Mouse (Mus musculus) small intestine, adult 2 months (tissue): ENCODE results near the gene Cd163. TPM values are rescaled to one million over a fixed set of nuclear protein-coding genes. Genes with fewer than 3 reads are reported as not detected.

Experiments
- H3K27ac ChIP-seq: fragments of 200-500 bp; 2 replicates; pipeline ENCODE4 v1.5.1; 2012; ENCODE audit warnings: low read depth, low read length, control low read depth, inconsistent platforms; ENCODE audit not compliant: insufficient read depth
- H3K27me3 ChIP-seq: fragments of 200-500 bp; 2 replicates; pipeline ENCODE4 v1.6.1; 2012; ENCODE audit warnings: mild to moderate bottlenecking, moderate library complexity, low read length, inconsistent platforms; ENCODE audit not compliant: control insufficient read depth, insufficient read depth
- H3K36me3 ChIP-seq: fragments of 200-500 bp; 2 replicates; pipeline ENCODE4 v1.6.1; 2012; ENCODE audit warnings: mild to moderate bottlenecking, low read length, control low read depth, inconsistent platforms; ENCODE audit not compliant: control insufficient read depth, insufficient read depth
- H3K4me1 ChIP-seq: fragments of 200-500 bp; 2 replicates; pipeline ENCODE4 v1.6.1; 2012; ENCODE audit warnings: low read length, inconsistent platforms, mixed read lengths; ENCODE audit not compliant: control insufficient read depth, insufficient read depth, insufficient read length
- H3K4me3 ChIP-seq: fragments of 200-500 bp; 2 replicates; pipeline ENCODE4 v1.5.1; 2012; ENCODE audit warnings: low read depth, mild to moderate bottlenecking, control low read depth, inconsistent platforms, low read length, moderate library complexity
- CTCF ChIP-seq: fragments of 200-500 bp; IDR thresholded peaks from 2 replicates; pipeline ENCODE4 v1.5.1; 2012; ENCODE audit warnings: low read depth, mild to moderate bottlenecking, control low read depth, inconsistent platforms, low read length, moderate library complexity, mixed read lengths; ENCODE audit not compliant: insufficient replicate concordance, insufficient read length; ENCODE audit errors: extremely low read depth
- POLR2A ChIP-seq: fragments of 200-500 bp; IDR thresholded peaks from 2 replicates; pipeline ENCODE4 v1.6.1; 2012; ENCODE audit warnings: low read depth, mild to moderate bottlenecking, control low read depth, inconsistent platforms, low read length, moderate library complexity
- WGBS: fragments of 180-500 bp; shearing (Covaris S2); methylation state at CpG from one replicate; pipeline ENCODE4 v1.1.7; 2018; 5-methylcytosine and 5-hydroxymethylcytosine counted together
- polyA plus RNA-seq: library from polyadenylated mRNA; depleted of rRNA; stranded (reverse); fragments of >200 nt; gene quantifications from 2 replicates; pipeline ENCODE4 v1.2.3, GENCODE M21; 2012

The Cd163 gene
- polyA plus RNA-seq, 1 experiment: 0.06 TPM

DNA sequence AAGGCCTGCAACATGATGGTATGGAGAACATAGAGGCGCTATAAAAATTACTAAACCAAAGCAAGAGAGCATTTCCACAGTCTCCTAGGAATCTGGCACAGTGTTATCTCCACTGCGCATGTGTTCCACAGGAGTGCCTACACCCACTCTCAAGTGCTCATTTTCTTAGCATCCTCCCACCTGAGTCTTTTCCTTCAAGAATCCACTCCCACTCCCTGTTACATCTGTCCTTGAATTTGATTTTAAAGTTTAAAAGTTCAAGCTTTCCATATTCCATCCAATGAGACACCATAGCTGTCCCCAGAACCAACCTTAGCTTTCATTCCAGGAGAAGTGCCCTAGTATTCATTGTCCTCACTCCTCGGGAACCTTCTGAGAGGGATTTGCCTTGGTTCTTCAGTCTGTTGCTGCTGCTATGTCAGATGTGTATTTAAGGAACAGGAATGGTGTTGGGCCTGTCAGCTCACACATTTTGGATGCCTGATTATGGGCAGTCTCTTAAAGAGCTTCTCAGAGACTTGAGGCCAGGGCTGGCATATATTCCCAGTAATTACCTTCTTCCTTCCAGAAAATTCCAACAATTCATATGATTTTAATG, 24.0 kb downstream of the Cd163 start:
- H3K27me3 ChIP-seq: no peaks in the 10 kb centered on the region
- H3K27ac ChIP-seq: no peak overlapping the region
- TF ChIP-seq CTCF (no peak), POLR2A (no peak)
- H3K4me3 ChIP-seq: no peak overlapping the region
- no peaks in the 10 kb centered on the region for H3K36me3 ChIP-seq
- H3K4me1 ChIP-seq: no peaks in the 10 kb centered on the region
- 91% methylated on average over 3 of the region's 3 CpGs for WGBS

DNA sequence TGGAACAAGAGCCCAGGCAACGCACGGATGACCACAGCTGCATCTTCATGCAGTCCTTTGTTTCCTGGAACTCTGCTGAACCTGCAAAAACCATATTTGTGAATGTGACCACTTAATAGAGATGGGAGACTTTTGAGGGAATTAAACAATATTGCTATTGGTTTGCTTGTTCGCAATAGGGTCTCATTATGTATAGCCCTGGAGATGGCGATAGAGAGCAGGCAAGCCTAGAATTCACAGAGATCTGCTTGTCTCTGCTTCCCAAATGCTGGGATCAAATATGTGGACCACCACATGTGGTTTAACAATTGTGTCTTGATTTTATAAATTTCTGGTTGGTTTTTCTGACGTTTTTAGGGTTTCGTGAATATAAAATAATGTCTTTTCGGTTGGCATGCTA, 25.2 kb downstream of the Cd163 start:
- Histone ChIP-seq H3K27ac (no peak overlapping the region), H3K4me3 (no peak overlapping the region), H3K36me3 (no peaks in the 10 kb centered on the region), H3K27me3 (no peaks in the 10 kb centered on the region), H3K4me1 (no peaks in the 10 kb centered on the region)
- 87% methylated on average over 7 of the region's 7 CpGs for WGBS
- TF ChIP-seq POLR2A (no peak), CTCF (no peak)

DNA sequence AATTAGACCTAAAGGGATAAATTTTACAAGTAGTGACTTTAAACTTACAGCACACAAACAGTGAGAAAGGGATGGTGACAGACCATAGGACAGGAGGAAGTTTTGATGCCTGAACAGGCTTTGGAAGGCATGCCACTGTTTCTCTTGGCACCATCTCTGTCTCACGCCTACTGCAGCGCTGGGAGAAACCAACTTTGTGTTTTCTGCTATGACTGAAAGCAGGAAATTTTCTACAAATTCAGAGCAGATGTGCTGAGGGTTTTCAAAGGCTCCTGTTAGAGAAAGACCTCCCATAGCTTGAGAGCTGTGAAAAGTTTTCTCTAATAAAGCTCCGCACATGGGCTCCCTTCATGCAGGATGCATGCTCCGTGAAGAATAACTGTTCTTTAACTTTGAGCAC, 40.6 kb downstream of the Cd163 start:
- TF ChIP-seq POLR2A: no peak
- TF ChIP-seq CTCF: no peak
- Histone ChIP-seq H3K4me3 (no peak overlapping the region), H3K4me1 (no peaks in the 10 kb centered on the region), H3K27me3 (no peaks in the 10 kb centered on the region), H3K36me3 (no peaks in the 10 kb centered on the region), H3K27ac (no peak overlapping the region)
- 85% methylated on average over 4 of the region's 4 CpGs for WGBS

DNA sequence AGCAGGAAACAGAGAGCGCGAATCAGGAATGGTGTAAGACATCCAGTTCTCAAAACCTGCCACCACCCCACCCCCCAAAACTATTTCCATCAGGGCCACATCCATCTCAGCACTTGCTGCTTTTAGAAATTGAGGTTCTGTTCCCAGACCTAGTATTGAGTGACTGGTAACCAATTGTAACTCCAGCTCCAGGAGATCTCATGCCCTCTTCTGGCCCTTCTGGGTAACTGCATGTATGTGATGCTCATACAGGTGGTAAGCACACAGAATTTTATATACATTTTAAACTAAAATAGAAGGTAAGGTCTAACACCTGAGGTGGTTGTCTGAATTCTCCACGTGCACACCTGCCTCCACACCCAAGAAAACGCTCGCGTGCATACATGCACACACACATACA, 42.2 kb downstream of the Cd163 start:
- Histone ChIP-seq H3K27ac (no peak overlapping the region), H3K4me1 (no peaks in the 10 kb centered on the region), H3K36me3 (no peaks in the 10 kb centered on the region), H3K27me3 (no peaks in the 10 kb centered on the region), H3K4me3 (no peak overlapping the region)
- whole genome bisulfite sequencing: 87% methylated on average over 6 of the region's 6 CpGs
- TF ChIP-seq POLR2A (no peak), CTCF (no peak)

DNA sequence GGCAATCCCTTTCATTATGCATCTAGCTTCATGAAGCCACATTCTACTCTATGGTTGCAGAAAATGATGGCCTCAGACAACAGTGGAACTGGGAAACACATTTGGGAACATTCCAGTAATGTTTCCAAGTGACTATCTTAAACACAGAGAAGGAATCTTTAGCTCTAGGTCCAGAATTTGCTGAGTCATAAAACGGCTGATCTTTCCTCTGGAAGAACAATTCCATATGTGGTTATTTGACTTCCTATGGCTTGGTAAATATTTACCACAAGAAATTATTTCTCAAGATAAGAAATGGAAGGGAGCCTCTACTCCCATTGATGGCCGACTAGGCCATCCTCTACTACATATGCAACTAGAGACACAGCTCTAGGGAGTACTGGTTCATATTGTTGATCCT, 48.8 kb downstream of the Cd163 start:
- TF ChIP-seq CTCF: no peak
- TF ChIP-seq POLR2A: no peak
- Histone ChIP-seq H3K4me3 (no peak overlapping the region), H3K4me1 (no peaks in the 10 kb centered on the region), H3K27me3 (no peaks in the 10 kb centered on the region), H3K36me3 (no peaks in the 10 kb centered on the region), H3K27ac (no peak overlapping the region)
- WGBS: 23% methylated on average over 2 of the region's 2 CpGs

DNA sequence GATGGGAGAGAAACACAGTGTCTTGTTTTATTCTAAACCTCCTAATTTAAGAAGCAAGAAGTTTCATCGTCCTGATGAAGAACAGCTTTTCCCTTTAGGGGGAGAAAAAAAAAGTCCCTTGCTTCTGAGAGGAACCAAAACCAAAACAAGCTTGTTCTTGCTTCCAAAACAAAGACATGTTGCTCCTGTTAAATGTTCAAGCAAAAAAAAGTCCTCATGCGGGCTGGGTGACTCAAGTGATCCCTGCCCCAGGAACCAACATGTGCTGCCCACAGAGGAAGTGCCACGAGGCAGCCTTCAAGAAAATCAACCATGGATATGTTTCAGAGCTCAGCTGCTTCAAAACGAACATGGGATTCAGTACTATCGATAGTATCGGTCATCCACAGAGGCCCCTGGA, 54.5 kb downstream of the Cd163 start:
- no peak overlapping the region for H3K4me3 ChIP-seq
- no peak overlapping the region for H3K27ac ChIP-seq
- no peaks in the 10 kb centered on the region for H3K36me3 ChIP-seq
- no peaks in the 10 kb centered on the region for H3K27me3 ChIP-seq
- no peaks in the 10 kb centered on the region for H3K4me1 ChIP-seq
- no peak for TF ChIP-seq POLR2A
- no peak for TF ChIP-seq CTCF
- WGBS: 75% methylated on average over 6 of the region's 6 CpGs

DNA sequence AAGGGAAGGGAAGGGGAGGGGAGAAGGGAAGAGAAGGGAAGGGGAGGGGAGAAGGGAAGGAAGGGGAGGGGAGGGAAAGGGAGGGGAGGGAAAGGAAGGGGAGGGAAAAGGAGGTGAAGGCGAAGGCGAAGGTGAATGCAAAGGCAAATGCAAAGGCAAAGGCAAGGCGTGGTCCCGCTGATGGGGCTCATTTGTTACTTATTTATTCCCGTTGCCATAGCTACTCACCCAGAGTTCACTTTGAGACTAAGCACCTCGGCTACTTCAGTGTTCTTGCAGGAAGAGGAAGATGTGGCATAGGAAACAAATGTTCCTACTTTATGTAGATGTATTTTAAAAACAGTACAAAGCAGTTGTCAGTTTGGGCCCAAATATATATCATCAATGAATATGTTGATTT, 56.1 kb downstream of the Cd163 start:
- WGBS: 20% methylated on average over 6 of the region's 6 CpGs
- no peak overlapping the region for H3K4me3 ChIP-seq
- no peaks in the 10 kb centered on the region for H3K4me1 ChIP-seq
- no peaks in the 10 kb centered on the region for H3K36me3 ChIP-seq
- no peaks in the 10 kb centered on the region for H3K27me3 ChIP-seq
- no peak for TF ChIP-seq CTCF
- no peak for TF ChIP-seq POLR2A
- H3K27ac ChIP-seq: no peak overlapping the region
